Mouse (Mus musculus) bone marrow macrophage, adult 2 months (primary cell): ENCODE data around the gene Myl9.

Source experiments
- CTCF ChIP-seq: IDR thresholded peaks from 2 replicates; pipeline ENCODE4 v1.5.1; 2012; ENCODE audit warnings: low read depth, mild to moderate bottlenecking, low read length, moderate library complexity
- POLR2A ChIP-seq: IDR thresholded peaks from 2 replicates; pipeline ENCODE4 v1.6.1; 2012; ENCODE audit warnings: mild to moderate bottlenecking, low read depth, low read length, borderline replicate concordance

- TF ChIP-seq POLR2A (no peak), CTCF (no peak)
Observed at GRCm38 (mm10) chr2:156787090-156787775, 12.0 kb downstream of the Myl9 start.
